Mouse (Mus musculus) retina, postnatal 7 days (tissue): ENCODE measurements around the gene Gm7168.
"Not testable (repeated sequence)": the region's sequence is repeated elsewhere in the genome, so short reads cannot be mapped to it uniquely, and the experiment has no call there.

ENCODE experiments used
- DNase-seq: peaks from one replicate; pipeline ENCODE4 v3.0.0-alpha.2; 2012; ENCODE audit warnings: low read depth, low spot score

Gene Gm7168

GRCm38 (mm10) chr17:13987690-13988089, 39.5 kb downstream of the Gm7168 start:
- DNase-seq, result no peak

DNA sequence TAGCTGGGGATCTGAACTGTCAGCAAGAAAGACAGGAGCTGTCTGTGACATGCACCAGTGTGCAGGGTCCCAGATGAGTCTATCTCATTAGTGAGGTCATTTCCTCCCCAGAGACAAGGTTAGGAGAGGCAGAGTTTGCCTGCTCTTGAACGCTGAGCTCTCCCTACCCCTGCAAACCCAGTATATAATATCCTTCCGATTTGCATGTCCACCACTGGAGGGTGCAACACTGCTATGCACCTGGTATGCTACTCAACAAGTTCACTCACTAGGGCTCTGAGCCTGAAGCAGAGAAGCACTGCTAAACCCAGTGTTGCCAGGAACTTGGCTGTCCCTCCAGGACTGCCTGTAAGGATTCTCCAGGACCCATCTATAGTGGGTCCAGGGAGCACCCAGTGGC, 45.3 kb downstream of the Gm7168 start:
- DNase-seq, result not testable (repeated sequence)
